ENCODE assay signal across 8 mouse cellular contexts in genomic region chr9:13425031-13425940, GRCm38 (mm10). TPM values are rescaled to one million over a fixed set of nuclear protein-coding genes. Genes with fewer than 3 reads are reported as not detected.
A peak's percentile ranks its signal among the peaks of the same experiment; 100 is the strongest.
DNase-seq lines count a peak whose midpoint lies in the region; ATAC-seq and TF ChIP-seq lines count a peak whose summit lies in the region.

No protein-coding gene starts in this region.

- TF ChIP-seq CTCF in liver, postnatal 0 days (IDR thresholded peaks at IDR 0.05; ENCODE audit: low read depth), result no peak

- no peak overlapping the region for H3K9ac ChIP-seq in forebrain, embryonic 13.5 days
- no peak overlapping the region for H3K9ac ChIP-seq in liver, postnatal 0 days (replicated peaks)
- no peak overlapping the region for H3K9ac ChIP-seq in neural tube, embryonic 15.5 days (replicated peaks)

- H3K27me3 ChIP-seq in forebrain, embryonic 13.5 days, result no peaks in the 10 kb centered on the region
- no peaks in the 10 kb centered on the region for H3K27me3 ChIP-seq in liver, postnatal 0 days (ENCODE audit: insufficient read depth, low read length)
- H3K27me3 ChIP-seq in neural tube, embryonic 15.5 days (replicated peaks), result no peaks in the 10 kb centered on the region

- H3K4me1 ChIP-seq in brown adipose tissue, adult 24 weeks (ENCODE audit: control insufficient read depth, insufficient read depth, insufficient read length, low read length), result peaks cover 18% of the 10 kb centered on the region
- H3K4me1 ChIP-seq in forebrain, embryonic 13.5 days, result peaks cover 55% of the 10 kb centered on the region
- no peaks in the 10 kb centered on the region for H3K4me1 ChIP-seq in liver, postnatal 0 days (ENCODE audit: insufficient read depth)
- peaks cover 29% of the 10 kb centered on the region for H3K4me1 ChIP-seq in neural tube, embryonic 15.5 days

- peak overlapping the region; percentile 45 for H3K4me2 ChIP-seq in forebrain, embryonic 13.5 days
- H3K4me2 ChIP-seq in liver, postnatal 0 days (ENCODE audit: low read depth, low read length), result peak overlapping the region; percentile 40; the same call in 1 of the 2 replicates
- peak overlapping the region; percentile 25 for H3K4me2 ChIP-seq in neural tube, embryonic 15.5 days

- no peaks in the 10 kb centered on the region for H3K9me3 ChIP-seq in forebrain, embryonic 13.5 days (replicated peaks)
- no peaks in the 10 kb centered on the region for H3K9me3 ChIP-seq in liver, postnatal 0 days (ENCODE audit: low read length)
- no peaks in the 10 kb centered on the region for H3K9me3 ChIP-seq in neural tube, embryonic 15.5 days (replicated peaks)

- no peak for TF ChIP-seq EP300 in liver, postnatal 0 days (IDR thresholded peaks at IDR 0.05; ENCODE audit: low read depth)

- H3K36me3 ChIP-seq in forebrain, embryonic 13.5 days (ENCODE audit: poor library complexity, severe bottlenecking), result no peaks in the 10 kb centered on the region
- no peaks in the 10 kb centered on the region for H3K36me3 ChIP-seq in liver, postnatal 0 days (replicated peaks; ENCODE audit: insufficient read depth, low read length)
- no peaks in the 10 kb centered on the region for H3K36me3 ChIP-seq in neural tube, embryonic 15.5 days

- DNase-seq in CD4-positive helper T cell, adult 2 months (ENCODE audit: low read depth, low spot score), result peak; percentile 63
- DNase-seq in heart, postnatal 10 days, result peak; percentile 83 to 86
- DNase-seq in kidney, postnatal 14 days, result peak; percentile 87
- DNase-seq in liver, postnatal 0 days, result peak; percentile 37

- no peak overlapping the region for H3K4me3 ChIP-seq in brown adipose tissue, adult 24 weeks (ENCODE audit: insufficient read depth, low read depth, low read length)
- H3K4me3 ChIP-seq in forebrain, embryonic 13.5 days, result no peak overlapping the region; the same call in 1 of the 2 replicates
- no peak overlapping the region for H3K4me3 ChIP-seq in liver, postnatal 0 days (ENCODE audit: low read depth, low read length)
- H3K4me3 ChIP-seq in neural tube, embryonic 15.5 days (replicated peaks), result no peak overlapping the region

- H3K27ac ChIP-seq in brown adipose tissue, adult 24 weeks (replicated peaks; ENCODE audit: low read depth, low read length), result peak overlapping the region; percentile 28
- peak overlapping the region; percentile 73 for H3K27ac ChIP-seq in forebrain, embryonic 13.5 days
- H3K27ac ChIP-seq in liver, postnatal 0 days (ENCODE audit: low read depth), result no peak overlapping the region; the same call in 1 of the 2 replicates
- peak overlapping the region; percentile 77 for H3K27ac ChIP-seq in neural tube, embryonic 15.5 days (replicated peaks)

- 6% methylated on average over 7 of the region's 7 CpGs for WGBS in forebrain, embryonic 13.5 days
- WGBS in liver, postnatal 0 days (ENCODE audit: insufficient replicate concordance), result 56% methylated on average over 7 of the region's 7 CpGs
- WGBS in neural tube, embryonic 15.5 days, result 16% methylated on average over 7 of the region's 7 CpGs

- peak; percentile 95 for ATAC-seq in forebrain, embryonic 13.5 days
- peak; percentile 19; the same call in 1 of the 2 replicates for ATAC-seq in liver, postnatal 0 days
- peak; percentile 89 for ATAC-seq in neural tube, embryonic 15.5 days (ENCODE audit: low FRiP score)
- no peak for ATAC-seq in erythroblast, adult 5-6 weeks (replicated peaks; ENCODE audit: low FRiP score, poor library complexity, severe bottlenecking)

- intact Hi-C loops in heart, postnatal 10 days (cut with DNase I), result no loop called here

RNA-seq across cellular contexts. Expression of gene Gm17571, which starts 21.3 kb away (rescaled TPM):
- not detected in 2 replicates for polyA plus RNA-seq in brown adipose tissue, adult 24 weeks (2012; ENCODE audit: insufficient read depth, insufficient read length, missing spikeins)
- not detected in 2 replicates for polyA plus RNA-seq in forebrain, embryonic 13.5 days (2015; fragmentation: Nextera tagmentation; extraction: Ambion mirVana)
- not detected for total RNA-seq in heart, postnatal 10 days (2021)
- not detected in 2 replicates for polyA plus RNA-seq in liver, postnatal 0 days (2015; fragmentation: Nextera tagmentation; extraction: Ambion mirVana)
- polyA plus RNA-seq in neural tube, embryonic 15.5 days (2015; fragmentation: Nextera tagmentation; extraction: Ambion mirVana), result not detected in 2 replicates
- total RNA-seq in erythroblast, adult 5-6 weeks (2015; ENCODE audit: low replicate concordance), result not detected in 2 replicates
- total RNA-seq in erythroblast, adult 5-6 weeks (2017; ENCODE audit: low replicate concordance), result not detected in 2 replicates

Comparison
In these comparisons a context has a peak if more than half of its experiments do, and no peak if none do; other contexts are left out.
1. DNase-seq: peak in every context shown above with its lines; median percentile 87 in kidney, postnatal 14 days; 84 in heart, postnatal 10 days; 63 in CD4-positive helper T cell, adult 2 months; 37 in liver, postnatal 0 days.